Mouse (Mus musculus) natural killer cell, adult 2 months (primary cell): ENCODE measurements around the gene Slc25a10.
A peak's percentile ranks its signal among the peaks of the same experiment; 100 is the strongest.

Experiments
- DNase-seq, 2 experiments: peaks; one replicate each; pipeline ENCODE4 v3.0.0; 2022; ENCODE audit warnings: low spot score in 2 of 2

Slc25a10 gene

GRCm38 (mm10) chr11:120491317-120492023, at the start of gene Slc25a10:
Gene Slc25a10, plus strand, starts transcription at chr11:120491840.
- peak; percentile 64 to 69 for DNase-seq

GRCm38 (mm10) chr11:120442344-120442743, 49.3 kb upstream of the Slc25a10 start, which contains the start of gene Tspan10:
Gene Tspan10, plus strand, starts transcription at chr11:120442644.
- no peak for DNase-seq

DNA sequence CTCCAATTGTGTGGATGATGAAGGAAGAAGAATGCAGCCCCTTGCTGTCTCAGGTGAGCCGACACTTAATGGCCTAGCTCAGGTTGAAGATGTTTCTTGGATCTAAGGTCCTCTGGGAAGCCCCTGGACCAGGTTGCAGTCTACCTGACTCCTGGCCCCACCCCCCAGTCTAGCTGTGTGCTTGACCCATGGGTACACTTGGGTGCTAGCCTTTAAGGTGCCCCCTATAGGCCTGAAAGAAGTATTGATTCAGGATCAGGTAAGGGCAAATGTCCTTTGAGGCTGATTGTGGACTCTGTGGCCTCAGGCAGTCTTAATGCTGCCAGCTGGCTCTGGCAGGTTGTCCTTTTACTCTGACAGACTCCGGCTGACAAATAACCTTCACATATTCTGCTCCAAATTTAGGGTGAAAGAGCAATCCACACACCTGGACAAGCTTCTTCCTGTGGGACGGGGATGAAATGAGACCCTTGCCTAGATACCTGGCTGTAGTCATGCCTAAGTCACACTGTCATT, 48.8 kb upstream of the Slc25a10 start:
- no peak for DNase-seq

- DNase-seq = no peak
Observed at GRCm38 (mm10) chr11:120444106-120444505, 47.5 kb upstream of the Slc25a10 start.

GRCm38 (mm10) chr11:120445475-120445874, 46.2 kb upstream of the Slc25a10 start:
- DNase-seq = no peak

GRCm38 (mm10) chr11:120447179-120447578, 44.5 kb upstream of the Slc25a10 start:
- no peak for DNase-seq

DNA sequence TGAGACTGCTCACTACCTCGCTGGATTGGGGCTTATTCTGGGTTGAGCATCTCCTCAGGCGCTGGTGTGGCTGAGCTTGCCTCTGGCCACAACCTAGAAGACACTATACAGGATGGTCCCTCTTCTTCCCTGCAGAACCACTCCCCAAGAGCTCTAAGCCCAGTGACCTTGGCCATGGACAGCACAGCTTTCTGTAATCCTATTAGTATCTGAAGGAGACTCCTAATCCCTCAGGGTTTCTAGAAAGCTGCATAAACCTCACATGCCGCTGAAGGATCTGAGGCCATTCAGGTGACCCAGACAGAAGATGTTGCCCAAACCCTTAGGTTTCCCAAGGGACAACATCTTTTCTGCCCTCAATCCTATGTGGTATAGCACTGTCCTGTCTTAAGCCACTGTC, 39.4 kb upstream of the Slc25a10 start:
- DNase-seq = no peak

- no peak for DNase-seq
Observed at GRCm38 (mm10) chr11:120453306-120453705, 38.3 kb upstream of the Slc25a10 start, which contains the start of gene Pde6g. Gene Pde6g, minus strand, starts transcription at chr11:120453500.

GRCm38 (mm10) chr11:120454965-120455364, 36.7 kb upstream of the Slc25a10 start:
- no peak for DNase-seq

DNA sequence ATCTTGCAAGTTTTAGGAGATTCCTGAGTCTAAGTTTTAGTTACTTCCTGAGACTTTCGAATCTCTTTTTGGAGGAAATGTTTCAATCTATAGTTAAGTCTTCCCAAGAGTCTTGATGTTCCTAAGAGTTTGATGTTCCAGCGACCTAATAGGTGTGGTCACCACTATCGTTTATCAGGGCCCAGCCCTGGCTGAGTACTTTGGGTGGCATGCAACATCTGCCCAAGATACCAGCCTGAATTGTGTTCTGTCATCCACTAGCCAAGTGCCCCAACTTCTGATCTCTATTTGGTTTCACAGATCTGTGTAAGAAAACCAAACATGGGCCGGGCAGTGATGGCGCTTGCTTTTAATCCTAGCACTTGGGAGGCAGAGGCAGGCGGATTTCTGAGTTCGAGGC, 36.2 kb upstream of the Slc25a10 start:
- DNase-seq = no peak

DNA sequence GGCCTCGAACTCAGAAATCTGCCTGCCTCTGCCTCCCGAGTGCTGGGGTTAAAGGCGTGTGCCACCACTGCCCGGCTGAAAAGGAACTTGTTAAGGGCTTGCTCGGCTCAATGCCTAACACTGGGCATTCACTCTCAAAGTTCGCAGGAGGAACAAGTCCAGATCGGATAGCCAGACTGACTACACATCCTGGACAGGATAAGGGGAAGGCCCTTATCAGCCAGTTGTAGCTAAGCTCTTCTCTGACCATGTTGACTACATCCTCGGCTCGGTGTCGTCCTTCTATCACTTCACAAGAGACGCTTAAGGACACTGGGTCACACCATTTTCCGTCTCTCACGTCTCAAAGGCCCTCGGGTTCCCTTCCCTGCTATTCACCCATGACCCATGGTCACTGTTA, 34.3 kb upstream of the Slc25a10 start:
- DNase-seq = no peak

DNA sequence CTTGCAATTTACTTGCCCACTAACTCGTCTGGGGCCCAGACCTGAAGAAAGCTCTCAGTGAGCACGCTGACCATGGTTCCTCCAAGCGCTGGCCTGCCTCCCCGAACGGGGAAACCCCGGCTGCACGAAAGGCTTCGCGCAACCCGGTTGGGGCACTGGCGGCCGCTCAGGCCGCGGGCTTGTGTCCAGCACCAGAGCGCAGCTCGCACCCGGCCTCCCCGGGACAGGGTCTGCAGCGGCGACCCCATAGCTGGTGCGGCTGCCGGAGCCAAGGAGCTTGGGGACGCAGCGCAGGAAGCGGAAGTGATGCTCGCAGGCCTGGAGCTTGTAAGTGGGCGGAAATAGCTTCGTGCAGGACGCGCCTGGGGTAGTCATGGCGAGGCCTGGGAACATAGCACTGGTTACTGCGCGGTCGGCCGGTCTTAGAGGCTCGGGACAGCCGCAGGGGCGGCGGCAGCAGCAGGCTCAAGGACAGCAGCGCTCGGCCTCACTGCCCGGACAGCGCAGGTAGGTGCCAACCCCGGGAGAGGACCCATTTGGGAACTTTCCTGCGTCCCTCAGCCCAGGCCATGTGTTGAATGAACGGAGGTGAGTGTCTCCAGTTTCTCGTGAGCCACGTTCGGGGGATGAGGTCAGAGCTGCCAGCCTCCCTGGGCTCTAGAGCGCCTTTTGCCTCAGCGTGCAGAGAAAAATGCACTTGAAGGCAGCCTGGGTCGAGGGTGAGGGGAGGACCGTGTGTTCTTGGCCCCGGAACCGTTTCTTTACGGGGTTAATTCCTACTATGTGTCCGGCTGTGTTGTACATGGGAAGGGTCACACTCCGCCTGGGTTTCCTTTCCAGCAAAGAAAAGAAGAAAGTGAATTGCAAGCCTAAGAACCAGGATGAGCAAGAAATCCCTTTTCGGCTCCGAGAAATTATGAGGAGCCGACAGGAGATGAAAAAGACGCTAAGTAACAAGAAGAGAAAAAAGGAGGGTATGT, 33.6 kb upstream of the Slc25a10 start, which contains the start of the genes Oxld1 and Ccdc137:
Oxld1 (minus strand) TSS at position 297 of the 980 bp plus-strand sequence.
Ccdc137 (plus strand) TSS at position 344 of the 980 bp plus-strand sequence.
- DNase-seq = peak; percentile 59 to 63

DNA sequence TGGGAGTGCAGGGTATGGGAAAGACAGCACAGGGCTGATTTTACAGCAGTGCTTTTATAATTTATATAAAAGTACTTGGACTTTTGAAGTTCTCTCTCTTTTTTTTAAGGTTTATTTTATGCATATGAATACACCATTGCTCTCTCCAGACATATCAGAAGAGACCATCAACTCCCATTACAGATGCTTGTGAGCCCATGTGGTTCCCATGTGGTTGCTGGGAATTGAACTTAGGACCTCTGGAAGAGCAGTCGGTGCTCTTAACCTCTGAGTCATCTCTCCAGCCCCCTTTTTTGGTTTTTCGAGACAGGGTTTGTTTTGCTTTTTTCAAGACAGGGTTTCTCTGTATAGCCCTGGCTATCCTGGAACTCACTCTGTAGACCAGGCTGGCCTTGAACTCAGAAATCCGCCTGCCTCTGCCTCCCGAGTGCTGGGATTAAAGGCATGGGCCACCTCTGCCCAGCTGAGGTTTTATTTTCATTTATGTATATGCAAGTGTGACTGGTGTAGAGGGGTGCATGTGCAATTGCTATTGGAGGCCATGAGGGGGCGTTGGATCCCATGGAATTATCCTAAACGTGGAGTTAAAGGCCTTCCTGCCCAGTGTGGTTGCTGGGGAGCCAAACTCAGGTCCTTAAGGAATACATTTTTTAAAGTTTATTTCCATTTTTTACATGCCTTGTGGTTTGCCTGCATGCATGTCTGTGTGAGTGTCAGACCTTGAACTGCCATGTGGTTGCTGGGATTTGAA, 32.6 kb upstream of the Slc25a10 start:
- DNase-seq = no peak

DNA sequence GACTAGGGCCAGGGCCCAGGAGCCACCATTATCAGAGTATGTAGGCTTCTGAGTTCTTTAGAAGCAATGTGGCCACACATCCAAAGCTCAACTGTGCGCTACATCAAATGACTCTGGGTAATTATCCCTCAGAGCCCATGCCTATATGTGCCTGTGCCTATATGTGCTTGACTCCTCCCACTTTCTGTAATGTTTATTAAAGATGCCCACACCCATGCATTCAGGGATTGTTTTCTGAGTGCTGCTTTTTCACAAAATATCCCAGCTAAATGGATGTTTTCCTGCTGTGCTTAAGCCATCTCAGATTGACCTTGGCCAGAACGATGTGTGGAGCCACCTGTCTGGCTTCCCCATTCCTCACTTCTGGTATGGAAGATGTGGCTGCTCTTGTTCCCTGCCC, 28.1 kb upstream of the Slc25a10 start:
- DNase-seq = no peak

DNA sequence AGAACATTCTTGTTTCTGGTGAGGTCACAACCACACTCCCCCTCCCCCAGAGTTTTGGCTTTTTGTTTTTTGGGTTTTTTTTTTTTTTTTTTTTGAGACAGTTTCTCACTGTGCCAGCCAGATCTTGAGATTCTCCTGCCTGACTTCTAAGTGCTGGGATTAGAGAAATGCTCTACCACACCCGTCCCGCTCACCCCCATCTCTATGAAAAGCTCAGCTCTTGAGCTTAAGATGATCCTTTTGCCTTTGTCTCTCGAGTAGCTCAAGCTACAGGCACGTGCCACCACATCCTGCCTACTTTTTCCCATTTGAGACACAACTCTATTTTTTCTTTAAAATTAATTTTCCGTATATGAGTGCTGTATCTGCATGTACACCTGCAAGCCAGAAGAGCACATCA, 27.3 kb upstream of the Slc25a10 start:
- DNase-seq = no peak

GRCm38 (mm10) chr11:120465521-120465920, 26.1 kb upstream of the Slc25a10 start:
- DNase-seq = no peak

GRCm38 (mm10) chr11:120467051-120467735, 24.4 kb upstream of the Slc25a10 start, which contains the start of gene Arl16:
Gene Arl16, minus strand, starts transcription at chr11:120467607.
- DNase-seq = peak; percentile 91 to 94

DNA sequence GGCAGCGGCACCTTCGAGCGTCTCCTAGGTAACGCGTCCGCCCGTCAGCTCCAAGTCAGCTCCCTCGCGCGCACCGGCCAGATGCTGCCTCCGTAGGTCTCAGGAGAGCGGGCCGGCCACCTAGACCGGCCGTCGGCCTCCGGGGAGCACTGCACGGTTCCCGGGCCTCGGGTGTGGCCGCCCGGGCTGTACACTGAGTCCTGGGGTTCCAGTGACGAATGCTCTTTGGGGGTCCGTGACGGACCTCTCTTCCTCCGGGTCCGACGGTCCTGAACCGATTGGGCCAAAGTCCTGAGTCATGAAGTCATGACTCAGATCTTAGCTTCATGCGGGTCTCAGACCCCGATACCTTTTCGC, 23.9 kb upstream of the Slc25a10 start:
- DNase-seq = no peak

DNA sequence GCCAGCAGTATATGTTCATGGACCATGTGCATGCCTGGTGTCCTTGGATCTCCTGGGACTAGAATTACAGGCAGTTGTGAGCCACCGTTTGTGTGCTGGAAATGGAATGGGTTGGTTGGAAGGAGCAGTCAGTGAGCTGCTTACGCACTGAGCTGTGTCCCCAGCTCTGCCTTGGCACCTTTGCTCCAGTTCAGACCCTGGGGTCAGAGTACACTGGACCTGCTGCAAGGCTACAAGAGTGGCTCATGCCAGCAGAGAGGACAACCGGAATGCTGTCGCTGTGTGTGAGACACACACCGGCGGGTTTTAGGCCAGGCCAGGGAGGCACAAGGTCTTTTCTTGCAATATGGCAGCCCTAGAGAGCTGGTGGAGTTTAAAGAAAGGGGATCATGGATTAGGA, 19.6 kb upstream of the Slc25a10 start:
- no peak for DNase-seq

- DNase-seq = no peak
Observed at GRCm38 (mm10) chr11:120483448-120483934, 8.1 kb upstream of the Slc25a10 start.
